Mouse (Mus musculus) hindbrain, embryonic 16.5 days (tissue): ENCODE measurements around the gene Pmm2. TPM values are rescaled to one million over a fixed set of nuclear protein-coding genes. Genes with fewer than 3 reads are reported as not detected.

Source experiments
- ATAC-seq: fragments of 200-750 bp; cut with Nextera tagmentation; 2 replicates; pipeline ENCODE4 v1.8.0; 2017; ENCODE audit warnings: moderate TSS enrichment, moderate library complexity
- H3K27ac ChIP-seq: fragments of 300-500 bp; sonication (generic); 2 replicates; pipeline ENCODE4 v1.5.1; 2014; ENCODE audit warnings: low read depth, mild to moderate bottlenecking, control low read depth, low read length, moderate library complexity
- H3K27me3 ChIP-seq: fragments of 300-500 bp; sonication (generic); replicated peaks from 2 replicates; pipeline ENCODE4 v1.6.1; 2014; ENCODE audit warnings: low read length; ENCODE audit not compliant: control insufficient read depth, insufficient read depth
- H3K36me3 ChIP-seq: fragments of 300-500 bp; sonication (generic); 2 replicates; pipeline ENCODE4 v1.6.1; 2014; ENCODE audit warnings: mild to moderate bottlenecking, low read length, moderate library complexity, mixed read lengths; ENCODE audit not compliant: control insufficient read depth, insufficient read depth
- H3K4me1 ChIP-seq: fragments of 300-500 bp; sonication (generic); 2 replicates; pipeline ENCODE4 v1.6.1; 2014; ENCODE audit warnings: low read depth, low read length; ENCODE audit not compliant: control insufficient read depth, insufficient read depth
- H3K4me2 ChIP-seq: fragments of 300-500 bp; sonication (generic); 2 replicates; pipeline ENCODE4 v1.6.1; 2014; ENCODE audit warnings: mild to moderate bottlenecking, low read length, control low read depth, moderate library complexity
- H3K4me3 ChIP-seq: fragments of 300-500 bp; sonication (generic); 2 replicates; pipeline ENCODE4 v1.5.1; 2014; ENCODE audit warnings: mild to moderate bottlenecking, low read length, control low read depth, moderate library complexity
- H3K9ac ChIP-seq: fragments of 300-500 bp; sonication (generic); 2 replicates; pipeline ENCODE4 v1.6.1; 2014; ENCODE audit warnings: low read depth, mild to moderate bottlenecking, control low read depth, low read length, moderate library complexity
- H3K9me3 ChIP-seq: fragments of 300-500 bp; sonication (generic); 2 replicates; pipeline ENCODE4 v1.6.1; 2014; ENCODE audit warnings: mild to moderate bottlenecking, low read length, moderate library complexity; ENCODE audit not compliant: control insufficient read depth
- WGBS: fragments of 180-500 bp; shearing (Covaris S2); extraction: QIAGEN DNeasy Blood & Tissue Kit; methylation state at CpG from one replicate; pipeline ENCODE4 v1.1.7; 2014; 5-methylcytosine and 5-hydroxymethylcytosine counted together
- polyA plus RNA-seq: library from polyadenylated mRNA; unstranded; fragments of >200 nt; fragmentation: Nextera tagmentation; extraction: Ambion mirVana; gene quantifications from 2 replicates; pipeline ENCODE4 v1.2.1, GENCODE M21; 2015

Pmm2 gene
- 33.1 and 37.0 TPM in 2 replicates for polyA plus RNA-seq

DNA sequence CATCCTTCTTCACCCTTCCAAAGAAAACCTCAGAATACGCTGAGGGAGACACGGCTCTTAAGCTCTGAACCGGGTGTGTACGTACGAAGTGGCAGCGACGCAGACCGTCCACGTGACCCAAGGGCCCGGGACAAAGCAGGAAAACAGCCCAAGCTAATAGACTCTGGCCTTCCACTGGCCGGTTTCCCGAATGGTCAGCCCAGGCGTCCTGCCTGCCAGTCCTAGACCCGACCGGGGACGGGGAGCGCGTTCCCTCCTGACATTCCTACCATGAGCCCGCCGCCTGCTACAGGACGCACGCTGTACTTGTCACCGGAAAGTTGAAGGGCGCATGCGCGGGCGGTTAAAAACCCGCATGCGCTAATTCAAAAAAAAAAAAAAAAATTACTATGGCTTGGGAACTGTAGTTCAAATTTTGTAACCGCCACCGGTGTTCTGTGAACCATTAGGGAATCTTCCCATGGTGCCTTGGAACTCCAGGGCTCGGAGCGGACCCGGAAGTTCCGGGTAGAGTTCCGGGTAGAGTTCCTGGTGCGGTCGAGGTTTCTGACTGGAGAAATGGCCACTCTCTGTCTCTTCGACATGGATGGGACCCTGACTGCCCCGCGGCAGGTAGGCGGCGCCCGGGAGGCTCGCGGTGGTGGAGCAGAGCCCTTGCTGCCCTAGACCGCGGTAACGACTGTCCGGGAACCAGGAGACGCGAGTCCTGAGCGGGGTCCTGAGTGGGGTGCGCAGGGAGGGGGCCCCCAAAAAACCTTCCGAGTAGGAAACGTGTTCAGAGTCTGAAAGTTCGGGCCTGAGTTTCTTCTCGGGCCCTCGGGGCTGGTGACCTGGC lies at the start of gene Pmm2, which contains the start of gene Tmem186:
Gene Pmm2, plus strand, starts transcription at position 458 of the 835 bp plus-strand sequence.
Gene Tmem186, minus strand, starts transcription at position 496 of the 835 bp plus-strand sequence.
- Histone ChIP-seq H3K4me3 (peak within 1 kb of the TSS; percentile 67), H3K27me3 (no peaks in the 10 kb centered on the region), H3K9ac (peak within 1 kb of the TSS; percentile 78), H3K9me3 (no peaks in the 10 kb centered on the region), H3K4me1 (peaks cover 17% of the 10 kb centered on the region), H3K4me2 (peak within 1 kb of the TSS; percentile 74), H3K36me3 (peaks cover 7% of the 10 kb centered on the region; the same call in 1 of the 2 replicates), H3K27ac (peak within 1 kb of the TSS; percentile 78)
- under 1% methylated on average over 57 of the region's 59 CpGs for WGBS
- peak; percentile 97 for ATAC-seq

DNA sequence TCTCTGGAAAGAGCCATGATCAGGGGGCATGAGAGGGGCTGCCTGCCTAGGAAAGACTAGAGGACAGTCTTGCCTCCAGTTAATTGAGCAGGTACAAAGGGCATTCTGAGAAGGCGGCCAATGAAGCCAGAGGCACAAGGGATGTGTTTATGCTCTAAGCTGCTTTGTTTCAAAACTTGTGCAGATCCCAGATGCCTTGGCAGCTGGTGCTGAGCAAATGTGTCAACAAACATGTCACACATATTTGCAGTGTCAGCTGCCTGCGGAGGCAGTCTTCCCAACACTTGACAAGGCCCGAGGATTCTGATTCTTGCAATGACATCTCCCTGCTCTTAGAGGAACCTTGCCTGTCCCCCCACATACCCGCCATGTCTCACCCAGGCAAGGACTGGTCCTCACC lies 42.1 kb upstream of the Pmm2 start:
- no peaks in the 10 kb centered on the region for H3K4me1 ChIP-seq
- no peak overlapping the region for H3K4me3 ChIP-seq
- WGBS, result 60% methylated on average over 4 of the region's 4 CpGs
- 0 out of 2 replicates have a peak, but pooled peaks cover 2% of the 10 kb centered on the region for H3K36me3 ChIP-seq
- no peak for ATAC-seq
- no peak overlapping the region for H3K27ac ChIP-seq
- H3K9me3 ChIP-seq, result no peaks in the 10 kb centered on the region
- no peak overlapping the region for H3K9ac ChIP-seq
- H3K4me2 ChIP-seq, result no peak overlapping the region
- H3K27me3 ChIP-seq, result no peaks in the 10 kb centered on the region

GRCm38 (mm10) chr16:8596336-8596735 lies 41.1 kb upstream of the Pmm2 start:
- Histone ChIP-seq H3K9ac (no peak overlapping the region), H3K4me1 (no peaks in the 10 kb centered on the region), H3K27me3 (no peaks in the 10 kb centered on the region), H3K4me3 (no peak overlapping the region), H3K9me3 (no peaks in the 10 kb centered on the region), H3K36me3 (peaks cover 2% of the 10 kb centered on the region; the same call in 1 of the 2 replicates), H3K4me2 (no peak overlapping the region), H3K27ac (no peak overlapping the region)
- ATAC-seq, result no peak
- 58% methylated on average over 4 of the region's 4 CpGs for WGBS

DNA sequence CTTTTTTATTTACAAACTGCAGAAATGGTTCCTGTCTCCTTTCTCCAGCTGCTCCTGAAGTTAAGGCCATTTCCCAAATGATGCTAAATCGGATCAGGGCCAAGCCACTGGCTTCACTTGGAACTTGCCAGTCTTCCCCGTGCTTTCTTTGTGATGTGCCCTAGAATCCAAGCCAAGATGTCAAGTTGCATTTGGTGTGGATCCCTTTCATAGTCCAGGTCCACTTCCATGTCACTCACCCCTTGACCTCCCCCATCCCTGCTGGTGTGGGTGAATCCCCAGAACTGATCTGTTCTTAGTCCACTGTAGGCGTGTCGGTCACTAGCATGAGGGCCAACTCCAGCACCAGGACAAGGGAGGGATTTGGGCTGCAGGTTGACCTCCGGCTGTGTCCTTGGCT lies 40.0 kb upstream of the Pmm2 start:
- Histone ChIP-seq H3K9ac (no peak overlapping the region), H3K27ac (no peak overlapping the region), H3K36me3 (peaks cover 6% of the 10 kb centered on the region), H3K4me3 (no peak overlapping the region), H3K27me3 (no peaks in the 10 kb centered on the region), H3K9me3 (no peaks in the 10 kb centered on the region), H3K4me1 (no peaks in the 10 kb centered on the region), H3K4me2 (no peak overlapping the region)
- 93% methylated on average over 5 of the region's 5 CpGs for WGBS
- ATAC-seq, result no peak

DNA sequence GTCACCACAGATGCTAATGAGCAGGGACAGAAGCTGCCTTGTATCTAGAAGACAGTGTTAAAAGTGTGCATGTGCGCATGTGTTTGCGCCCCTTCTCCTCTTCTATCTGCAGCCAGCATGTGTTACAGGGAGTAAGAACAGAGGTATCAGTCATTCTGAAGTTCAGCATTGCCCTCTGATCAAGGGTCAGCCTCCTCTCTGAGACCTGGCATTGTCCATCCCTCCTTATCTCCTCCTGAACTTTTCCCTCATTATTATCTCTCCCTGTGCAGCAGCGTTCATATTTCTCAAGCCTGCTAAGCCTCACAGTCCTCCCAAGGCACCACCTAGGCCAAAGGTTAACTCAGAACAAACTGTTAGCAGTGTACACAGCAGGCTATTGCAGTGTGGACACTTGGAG lies 33.7 kb upstream of the Pmm2 start:
- Histone ChIP-seq H3K27ac (no peak overlapping the region), H3K4me1 (no peaks in the 10 kb centered on the region), H3K9ac (no peak overlapping the region), H3K36me3 (peaks cover 14% of the 10 kb centered on the region), H3K27me3 (no peaks in the 10 kb centered on the region), H3K4me3 (no peak overlapping the region), H3K9me3 (no peaks in the 10 kb centered on the region), H3K4me2 (no peak overlapping the region)
- ATAC-seq, result no peak
- 87% methylated on average over 3 of the region's 3 CpGs for WGBS

GRCm38 (mm10) chr16:8610397-8610796 lies 27.1 kb upstream of the Pmm2 start:
- ATAC-seq, result no peak
- H3K36me3 ChIP-seq, result peaks cover 19% of the 10 kb centered on the region
- no peaks in the 10 kb centered on the region for H3K4me1 ChIP-seq
- 85% methylated on average over 3 of the region's 3 CpGs for WGBS
- H3K4me2 ChIP-seq, result no peak overlapping the region
- no peak overlapping the region for H3K27ac ChIP-seq
- H3K9me3 ChIP-seq, result no peaks in the 10 kb centered on the region
- H3K9ac ChIP-seq, result no peak overlapping the region
- no peaks in the 10 kb centered on the region for H3K27me3 ChIP-seq
- H3K4me3 ChIP-seq, result no peak overlapping the region

GRCm38 (mm10) chr16:8612214-8613005 lies 25.1 kb upstream of the Pmm2 start:
- no peak overlapping the region for H3K4me2 ChIP-seq
- H3K4me1 ChIP-seq, result no peaks in the 10 kb centered on the region
- H3K27me3 ChIP-seq, result no peaks in the 10 kb centered on the region
- H3K9ac ChIP-seq, result no peak overlapping the region
- H3K9me3 ChIP-seq, result no peaks in the 10 kb centered on the region
- WGBS, result 91% methylated on average over 8 of the region's 8 CpGs
- no peak overlapping the region for H3K27ac ChIP-seq
- no peak overlapping the region for H3K4me3 ChIP-seq
- ATAC-seq, result no peak
- H3K36me3 ChIP-seq, result peaks cover 24% of the 10 kb centered on the region

DNA sequence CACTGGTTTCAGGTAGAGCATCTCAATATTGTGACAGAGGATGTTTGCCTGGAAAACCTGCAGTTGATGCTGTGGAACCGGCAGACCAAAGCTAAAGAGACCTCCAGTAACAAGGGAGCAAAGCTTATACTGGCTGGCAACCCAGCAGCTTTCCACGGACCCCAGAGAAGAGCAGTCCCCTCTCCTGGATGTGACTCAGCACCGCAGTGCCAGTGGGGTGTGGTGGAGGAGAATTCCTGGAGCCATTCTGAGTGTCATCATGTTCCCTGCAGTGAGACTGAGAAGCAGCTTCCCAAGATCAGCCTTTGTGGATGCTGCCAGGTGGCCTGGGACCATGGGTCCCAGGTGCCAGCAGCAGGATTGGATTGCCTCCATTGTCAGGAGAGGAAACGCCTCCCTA lies 24.4 kb upstream of the Pmm2 start:
- Histone ChIP-seq H3K27ac (no peak overlapping the region), H3K9ac (no peak overlapping the region), H3K4me3 (no peak overlapping the region), H3K27me3 (no peaks in the 10 kb centered on the region), H3K4me1 (no peaks in the 10 kb centered on the region), H3K9me3 (no peaks in the 10 kb centered on the region), H3K36me3 (peaks cover 24% of the 10 kb centered on the region), H3K4me2 (no peak overlapping the region)
- WGBS, result 81% methylated on average over 4 of the region's 4 CpGs
- ATAC-seq, result no peak

GRCm38 (mm10) chr16:8613447-8613846 lies 24.0 kb upstream of the Pmm2 start:
- 81% methylated on average over 3 of the region's 3 CpGs for WGBS

More at GRCm38 (mm10) chr16:8613447-8613846, 24.0 kb upstream of the Pmm2 start:
- Histone ChIP-seq H3K4me1 (no peaks in the 10 kb centered on the region), H3K36me3 (peaks cover 25% of the 10 kb centered on the region), H3K27me3 (no peaks in the 10 kb centered on the region), H3K9ac (no peak overlapping the region), H3K27ac (no peak overlapping the region), H3K4me3 (no peak overlapping the region), H3K9me3 (no peaks in the 10 kb centered on the region), H3K4me2 (no peak overlapping the region)
- ATAC-seq, result no peak
